Mouse (Mus musculus): ENCODE measurements at regions not wholly inside any gene's neighbourhood (a gene's known extent, or its start where the extent isn't known, plus 50 kb on each side); places are given as distances from the start of the nearest gene placed in this dataset.

DNA sequence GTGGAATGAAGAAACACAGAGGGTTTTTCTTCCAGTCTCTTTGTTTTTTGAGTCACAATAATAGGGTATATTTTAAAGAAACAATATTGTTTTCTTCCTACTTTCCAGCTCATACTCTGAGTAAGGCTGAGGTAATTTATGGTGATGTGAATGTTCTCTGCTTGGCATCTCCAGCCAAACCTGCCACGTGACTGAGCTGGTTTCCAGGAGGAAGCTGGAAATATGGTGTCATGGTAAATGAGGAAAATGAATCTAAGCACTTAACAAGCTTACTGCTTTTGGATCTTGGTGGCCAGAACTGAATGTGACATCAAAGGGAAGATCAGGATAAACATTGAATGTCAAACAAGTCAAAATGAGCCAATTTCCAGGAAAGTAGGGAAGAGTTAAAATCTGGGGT is 215.8 kb upstream of the Sp8 start:
- TF ChIP-seq RAD21 (IDR thresholded peaks at IDR 0.05; ENCODE audit: low read depth, low read length) = no peak
- no peak for TF ChIP-seq CTCF (IDR thresholded peaks at IDR 0.05 in 2 of 3, conservative IDR thresholded peaks at IDR 0.05 in 1 of 3; ENCODE audit: control insufficient read depth in 1 of 3, insufficient read depth in 1 of 3, low read depth in 2 of 3, low read length in 3 of 3, poor library complexity in 1 of 3, severe bottlenecking in 1 of 3)
- TF ChIP-seq MYB (IDR thresholded peaks at IDR 0.05; ENCODE audit: low read depth, low read length) = no peak
- no peak for TF ChIP-seq RCOR1 (IDR thresholded peaks at IDR 0.05; ENCODE audit: low read depth, low read length)
- no peak for TF ChIP-seq MEF2A (IDR thresholded peaks at IDR 0.05; ENCODE audit: extremely low read depth, insufficient replicate concordance, low read depth, low read length, poor library complexity, severe bottlenecking)
- TF ChIP-seq MYC (IDR thresholded peaks at IDR 0.05; ENCODE audit: low read depth, low read length) = no peak
- no peak for TF ChIP-seq ELF1 (IDR thresholded peaks at IDR 0.05; ENCODE audit: low read depth, low read length)
- TF ChIP-seq TCF12 (IDR thresholded peaks at IDR 0.05; ENCODE audit: low read depth, low read length) = no peak
- no peak for TF ChIP-seq MAZ (IDR thresholded peaks at IDR 0.05; ENCODE audit: low read depth, low read length)
- TF ChIP-seq POLR2A (IDR thresholded peaks at IDR 0.05; ENCODE audit: control insufficient read depth in 1 of 2, insufficient read depth in 1 of 2, low read depth in 1 of 2, low read length in 2 of 2, poor library complexity in 1 of 2) = no peak
- TF ChIP-seq SIN3A (IDR thresholded peaks at IDR 0.05; ENCODE audit: low read length) = no peak
- no peak for TF ChIP-seq GATA1 (IDR thresholded peaks at IDR 0.05; ENCODE audit: low read depth, low read length)
- TF ChIP-seq USF1 (IDR thresholded peaks at IDR 0.05; ENCODE audit: low read depth, low read length) = no peak
- TF ChIP-seq GABPA (IDR thresholded peaks at IDR 0.05; ENCODE audit: low read depth, low read length) = no peak
- no peak for TF ChIP-seq BHLHE40 (IDR thresholded peaks at IDR 0.05; ENCODE audit: borderline replicate concordance, low read depth, low read length)
- no peak for TF ChIP-seq E2F4 (IDR thresholded peaks at IDR 0.05; ENCODE audit: borderline replicate concordance, low read depth, low read length)
- no peak for TF ChIP-seq MAX (IDR thresholded peaks at IDR 0.05; ENCODE audit: low read length)
- no peak for TF ChIP-seq TAL1 (IDR thresholded peaks at IDR 0.05; ENCODE audit: low read length)
- no peak for TF ChIP-seq HCFC1 (IDR thresholded peaks at IDR 0.05; ENCODE audit: low read depth, low read length)
- Histone ChIP-seq H3K27ac (ENCODE audit: control insufficient read depth, low read depth, low read length) (no peak overlapping the region), H3K9ac (ENCODE audit: control insufficient read depth, low read depth, low read length, poor library complexity, severe bottlenecking) (no peak overlapping the region), H3K4me3 (ENCODE audit: control insufficient read depth in 1 of 2, insufficient read depth in 1 of 2, low read depth in 2 of 2, low read length in 2 of 2) (no peak overlapping the region), H3K79me2 (ENCODE audit: control insufficient read depth, insufficient read depth, low read length, poor library complexity) (no peaks in the 10 kb centered on the region), H3K36me3 (ENCODE audit: control insufficient read depth in 1 of 2, insufficient read depth in 2 of 2, low read length in 2 of 2) (no peaks in the 10 kb centered on the region), H3K9me3 (replicated peaks; ENCODE audit: insufficient read depth, low read length) (no peaks in the 10 kb centered on the region), H3K27me3 (ENCODE audit: control insufficient read depth in 1 of 2, insufficient read depth in 2 of 2, low read length in 2 of 2) (no peaks in the 10 kb centered on the region), H3K4me1 (ENCODE audit: control insufficient read depth in 1 of 2, insufficient read depth in 2 of 2, low read length in 2 of 2) (no peaks in the 10 kb centered on the region)
- DNase-seq (ENCODE audit: low read depth, low spot score) = no peak

DNA sequence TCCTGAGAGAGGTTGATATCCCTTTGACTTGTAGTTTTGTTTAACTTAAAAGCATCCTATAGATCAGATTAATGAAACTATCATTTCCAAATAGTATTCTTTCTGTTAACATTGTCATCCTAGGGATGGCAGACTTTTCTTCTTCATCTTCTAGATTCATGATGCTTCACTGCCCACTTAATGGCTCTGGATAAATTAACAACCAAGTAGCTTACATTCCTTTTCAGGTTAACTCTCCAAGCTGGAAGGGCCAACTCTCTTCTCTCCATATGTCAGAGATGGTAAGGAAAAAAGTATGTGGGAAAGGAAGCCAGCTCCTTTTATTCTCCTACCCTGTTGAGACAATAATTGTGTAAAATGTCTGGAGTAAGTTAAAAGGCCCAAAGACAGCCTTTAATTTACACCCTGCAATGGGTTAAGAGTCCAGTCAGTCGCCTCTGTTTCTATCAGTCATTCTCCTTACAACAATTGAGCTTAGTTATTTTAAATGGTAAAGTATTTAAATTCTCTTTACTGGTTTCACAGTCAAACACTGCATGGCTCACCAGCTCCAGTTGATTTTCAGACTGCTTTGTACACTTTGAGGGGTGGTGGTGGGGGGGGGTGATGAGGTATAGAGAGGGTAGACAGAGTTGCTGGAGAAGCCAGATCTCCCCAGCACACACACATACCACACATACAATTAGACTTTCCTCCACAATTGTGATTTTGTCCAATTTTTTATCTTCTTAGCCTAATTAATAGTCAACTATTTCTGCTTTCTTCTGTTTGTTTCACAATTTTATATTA is 224.2 kb upstream of the Sp8 start:
- Histone ChIP-seq H3K27me3 (ENCODE audit: control insufficient read depth in 1 of 2, insufficient read depth in 2 of 2, low read length in 2 of 2) (no peaks in the 10 kb centered on the region), H3K9me3 (replicated peaks; ENCODE audit: insufficient read depth, low read length) (no peaks in the 10 kb centered on the region), H3K4me1 (ENCODE audit: control insufficient read depth in 1 of 2, insufficient read depth in 2 of 2, low read length in 2 of 2) (no peaks in the 10 kb centered on the region), H3K79me2 (ENCODE audit: control insufficient read depth, insufficient read depth, low read length, poor library complexity) (no peaks in the 10 kb centered on the region), H3K36me3 (ENCODE audit: control insufficient read depth in 1 of 2, insufficient read depth in 2 of 2, low read length in 2 of 2) (no peaks in the 10 kb centered on the region), H3K9ac (ENCODE audit: control insufficient read depth, low read depth, low read length, poor library complexity, severe bottlenecking) (no peak overlapping the region), H3K27ac (ENCODE audit: control insufficient read depth, low read depth, low read length) (no peak overlapping the region), H3K4me3 (ENCODE audit: control insufficient read depth in 1 of 2, insufficient read depth in 1 of 2, low read depth in 2 of 2, low read length in 2 of 2) (no peak overlapping the region)
- DNase-seq (ENCODE audit: low read depth, low spot score) = no peak
- TF ChIP-seq ZMIZ1 (IDR thresholded peaks at IDR 0.05; ENCODE audit: low read depth, low read length) (no peak), MAZ (IDR thresholded peaks at IDR 0.05; ENCODE audit: low read depth, low read length) (no peak), GABPA (IDR thresholded peaks at IDR 0.05; ENCODE audit: low read depth, low read length) (no peak), CHD1 (IDR thresholded peaks at IDR 0.05; ENCODE audit: low read depth, low read length) (no peak), SIN3A (IDR thresholded peaks at IDR 0.05; ENCODE audit: low read length) (no peak), ZKSCAN1 (IDR thresholded peaks at IDR 0.05; ENCODE audit: low read depth, low read length) (no peak), KAT2A (conservative IDR thresholded peaks at IDR 0.05; ENCODE audit: low read depth, low read length) (no peak), ZNF384 (IDR thresholded peaks at IDR 0.05; ENCODE audit: low read depth, low read length) (no peak), UBTF (IDR thresholded peaks at IDR 0.05; ENCODE audit: borderline replicate concordance, insufficient read depth, low read depth, low read length) (no peak), TCF12 (IDR thresholded peaks at IDR 0.05; ENCODE audit: low read depth, low read length) (no peak)
